Mouse (Mus musculus) heart, embryonic 14.5 days (tissue): ENCODE measurements around the gene Ctdsp1. TPM values are rescaled to one million over a fixed set of nuclear protein-coding genes. Genes with fewer than 3 reads are reported as not detected.

ENCODE experiments used
- ATAC-seq: fragments of 200-750 bp; cut with Nextera tagmentation; 2 replicates; pipeline ENCODE4 v1.8.0; 2017; ENCODE audit warnings: low read depth, moderate TSS enrichment; ENCODE audit not compliant: insufficient number of reproducible peaks, insufficient read depth, low FRiP score
- H3K27ac ChIP-seq, 2 experiments: fragments of 200-500 bp in 1 of 2; fragments of 300-500 bp in 1 of 2; sonication (generic) in 1 of 2; replicated peaks in 1 of 2; 2 replicates each; pipeline ENCODE4 v1.5.1; 2012 to 2014; ENCODE audit warnings: low read depth in 2 of 2, low read length in 2 of 2, control low read depth in 1 of 2, mild to moderate bottlenecking in 1 of 2, mixed read lengths in 1 of 2; ENCODE audit not compliant: control insufficient read depth in 1 of 2, insufficient read depth in 1 of 2
- H3K27me3 ChIP-seq: fragments of 300-500 bp; sonication (generic); 2 replicates; pipeline ENCODE4 v1.6.1; 2014; ENCODE audit warnings: mild to moderate bottlenecking, low read length, control low read depth; ENCODE audit not compliant: control insufficient read depth, insufficient read depth
- H3K36me3 ChIP-seq: fragments of 300-500 bp; sonication (generic); 2 replicates; pipeline ENCODE4 v1.6.1; 2014; ENCODE audit warnings: mild to moderate bottlenecking, control low read depth, low read length, mixed read lengths; ENCODE audit not compliant: control insufficient read depth, insufficient read depth
- H3K4me1 ChIP-seq, 2 experiments: fragments of 200-500 bp in 1 of 2; fragments of 300-500 bp in 1 of 2; sonication (generic) in 1 of 2; 2 replicates each; pipeline ENCODE4 v1.6.1; 2012 to 2014; ENCODE audit warnings: low read length in 2 of 2, control low read depth in 1 of 2, mixed read lengths in 1 of 2; ENCODE audit not compliant: control insufficient read depth in 2 of 2, insufficient read depth in 2 of 2
- H3K4me2 ChIP-seq: fragments of 300-500 bp; sonication (generic); 2 replicates; pipeline ENCODE4 v1.6.1; 2014; ENCODE audit warnings: mild to moderate bottlenecking, low read length
- H3K4me3 ChIP-seq, 2 experiments: fragments of 200-500 bp in 1 of 2; fragments of 300-500 bp in 1 of 2; sonication (generic) in 1 of 2; 2 replicates each; pipeline ENCODE4 v1.5.1; 2012 to 2014; ENCODE audit warnings: low read length in 2 of 2, mild to moderate bottlenecking in 2 of 2, control low read depth in 1 of 2, low read depth in 1 of 2, moderate library complexity in 1 of 2; ENCODE audit not compliant: control insufficient read depth in 1 of 2, insufficient read depth in 1 of 2
- H3K9ac ChIP-seq: fragments of 300-500 bp; sonication (generic); 2 replicates; pipeline ENCODE4 v1.6.1; 2014; ENCODE audit warnings: mild to moderate bottlenecking, low read length
- H3K9me3 ChIP-seq: fragments of 300-500 bp; sonication (generic); 2 replicates; pipeline ENCODE4 v1.6.1; 2016; ENCODE audit warnings: low read length, control low read depth; ENCODE audit not compliant: control insufficient read depth
- WGBS: fragments of 180-500 bp; shearing (Covaris S2); extraction: QIAGEN DNeasy Blood & Tissue Kit; methylation state at CpG from one replicate; pipeline ENCODE4 v1.1.7; 2014; 5-methylcytosine and 5-hydroxymethylcytosine counted together
- polyA plus RNA-seq: library from polyadenylated mRNA; unstranded; fragments of >200 nt; fragmentation: Nextera tagmentation; extraction: Ambion mirVana; gene quantifications from 2 replicates; pipeline ENCODE4 v1.2.1, GENCODE M21; 2014

Ctdsp1 gene
- polyA plus RNA-seq, 1 experiment from 2014 or later: 67.3 TPM

- 83% methylated on average over 9 of the region's 9 CpGs for WGBS
- no peak overlapping the region for H3K9ac ChIP-seq
These were observed 37.7 kb upstream of the Ctdsp1 start for GRCm38 (mm10) chr1:74353453-74354229.

GRCm38 (mm10) chr1:74357531-74357930 is 33.8 kb upstream of the Ctdsp1 start:
- Histone ChIP-seq H3K9ac (no peak overlapping the region), H3K36me3 (peaks cover 14% of the 10 kb centered on the region), H3K9me3 (no peaks in the 10 kb centered on the region), H3K4me1 (no peaks in the 10 kb centered on the region; a peak in 1 of 4 replicates), H3K27me3 (no peaks in the 10 kb centered on the region), H3K27ac (no peak overlapping the region), H3K4me3 (no peak overlapping the region), H3K4me2 (no peak overlapping the region)
- ATAC-seq: no peak

More at GRCm38 (mm10) chr1:74353453-74354229, 37.7 kb upstream of the Ctdsp1 start:
- Histone ChIP-seq H3K9me3 (no peaks in the 10 kb centered on the region), H3K4me1 (peaks cover 2% of the 10 kb centered on the region in 2 experiments; a peak in 2 of 4 replicates), H3K36me3 (peaks cover 44% of the 10 kb centered on the region), H3K27me3 (no peaks in the 10 kb centered on the region), H3K27ac (no peak overlapping the region), H3K4me2 (no peak overlapping the region), H3K4me3 (no peak overlapping the region)
- ATAC-seq: no peak

- H3K4me1 ChIP-seq: peaks cover 0 to 2% of the 10 kb centered on the region in 2 experiments; a peak in 1 of 4 replicates
- H3K27ac ChIP-seq: no peak overlapping the region
- 81% methylated on average over 5 of the region's 5 CpGs for WGBS
- no peaks in the 10 kb centered on the region for H3K36me3 ChIP-seq
- no peak overlapping the region for H3K4me2 ChIP-seq
- ATAC-seq: no peak
- no peak overlapping the region for H3K9ac ChIP-seq
- H3K9me3 ChIP-seq: no peaks in the 10 kb centered on the region
- no peak overlapping the region for H3K4me3 ChIP-seq
- no peaks in the 10 kb centered on the region for H3K27me3 ChIP-seq
These were observed 31.3 kb upstream of the Ctdsp1 start for GRCm38 (mm10) chr1:74359952-74360517.

GRCm38 (mm10) chr1:74361812-74362211 is 29.5 kb upstream of the Ctdsp1 start, which contains the start of gene Catip:
Gene Catip (plus strand): TSS chr1:74362108.
- H3K9ac ChIP-seq: no peak within 1 kb of the TSS
- H3K4me2 ChIP-seq: no peak within 1 kb of the TSS
- 3% methylated on average over 2 of the region's 2 CpGs for WGBS
- H3K27ac ChIP-seq: no peak within 1 kb of the TSS
- H3K9me3 ChIP-seq: no peaks in the 10 kb centered on the region
- H3K4me1 ChIP-seq: peaks cover 0 to 2% of the 10 kb centered on the region in 2 experiments; a peak in 1 of 4 replicates
- H3K36me3 ChIP-seq: no peaks in the 10 kb centered on the region
- no peak for ATAC-seq
- no peak within 1 kb of the TSS for H3K4me3 ChIP-seq
- no peaks in the 10 kb centered on the region for H3K27me3 ChIP-seq

- H3K4me3 ChIP-seq: no peak overlapping the region
- no peak for ATAC-seq
These were observed 28.7 kb upstream of the Ctdsp1 start for GRCm38 (mm10) chr1:74362325-74363229.

GRCm38 (mm10) chr1:74363437-74363836 is 27.9 kb upstream of the Ctdsp1 start:
- Histone ChIP-seq H3K4me3 (no peak overlapping the region), H3K9ac (no peak overlapping the region), H3K4me1 (peaks cover 5 to 9% of the 10 kb centered on the region in 2 experiments; a peak in 1 of 4 replicates), H3K9me3 (no peaks in the 10 kb centered on the region), H3K36me3 (no peaks in the 10 kb centered on the region), H3K27me3 (no peaks in the 10 kb centered on the region), H3K27ac (no peak overlapping the region), H3K4me2 (no peak overlapping the region)
- 55% methylated on average over 5 of the region's 5 CpGs for WGBS
- ATAC-seq: no peak

More at GRCm38 (mm10) chr1:74362325-74363229, 28.7 kb upstream of the Ctdsp1 start:
- H3K9ac ChIP-seq: 0 out of 2 replicates have a peak overlapping the region, but pooled peaks have one; percentile 11
- H3K27ac ChIP-seq: no peak overlapping the region
- H3K4me2 ChIP-seq: no peak overlapping the region
- H3K27me3 ChIP-seq: no peaks in the 10 kb centered on the region
- H3K36me3 ChIP-seq: no peaks in the 10 kb centered on the region
- no peaks in the 10 kb centered on the region for H3K9me3 ChIP-seq
- 47% methylated on average over 17 of the region's 17 CpGs for WGBS
- H3K4me1 ChIP-seq: peaks cover 1 to 2% of the 10 kb centered on the region in 2 experiments; a peak in 1 of 4 replicates

GRCm38 (mm10) chr1:74364270-74364669 is 27.0 kb upstream of the Ctdsp1 start:
- 60% methylated on average over 8 of the region's 8 CpGs for WGBS
- no peak overlapping the region for H3K9ac ChIP-seq
- ATAC-seq: no peak
- no peaks in the 10 kb centered on the region for H3K36me3 ChIP-seq
- H3K4me2 ChIP-seq: no peak overlapping the region
- no peaks in the 10 kb centered on the region for H3K9me3 ChIP-seq
- no peak overlapping the region for H3K27ac ChIP-seq
- H3K4me1 ChIP-seq: peaks cover 5 to 9% of the 10 kb centered on the region in 2 experiments; a peak in 1 of 4 replicates
- no peaks in the 10 kb centered on the region for H3K27me3 ChIP-seq
- H3K4me3 ChIP-seq: no peak overlapping the region
